Mouse (Mus musculus) left cerebral cortex, postnatal 14 days (tissue): ENCODE measurements at regions not wholly inside any gene's neighbourhood (a gene's known extent, or its start where the extent isn't known, plus 50 kb on each side); places are given as distances from the start of the nearest gene placed in this dataset.

Experiments
- DNase-seq, 2 experiments: peaks; one replicate each; pipeline ENCODE4 v3.0.0; 2021 to 2022; ENCODE audit warnings: low spot score in 2 of 2, mixed read lengths in 1 of 2
- intact Hi-C: fragments of 180-260 bp; cut with DNase I; formaldehyde crosslinking; loops from one replicate; pipeline ENCODE4 v1.15.1; 2025

- DNase-seq = no peak
- intact Hi-C loops = no loop called here
Measured at GRCm38 (mm10) chr10:44976815-44977214, 90.2 kb upstream of the Prep start.

- intact Hi-C loops = no loop called here
- no peak for DNase-seq
Measured at GRCm38 (mm10) chr10:44971911-44972310, 95.1 kb upstream of the Prep start.

GRCm38 (mm10) chr10:44959968-44960367 is 107.0 kb upstream of the Prep start:
- DNase-seq = no peak
- intact Hi-C loops = no loop called here

- peak in 1 of 2 experiments; percentile 17 for DNase-seq
- intact Hi-C loops = no loop called here
Measured at GRCm38 (mm10) chr10:44945205-44945725, 121.7 kb upstream of the Prep start.

GRCm38 (mm10) chr10:44939403-44939802 is 127.6 kb upstream of the Prep start:
- intact Hi-C loops = no loop called here
- no peak for DNase-seq

- intact Hi-C loops = no loop called here
- DNase-seq = no peak
Measured at GRCm38 (mm10) chr10:44936976-44937500, 130.0 kb upstream of the Prep start.

- no peak for DNase-seq
- intact Hi-C loops = no loop called here
Measured at GRCm38 (mm10) chr10:44930796-44931195, 136.2 kb upstream of the Prep start.

GRCm38 (mm10) chr10:44913751-44914388 is 153.1 kb upstream of the Prep start:
- intact Hi-C loops = no loop called here
- DNase-seq = no peak

- DNase-seq = no peak
- intact Hi-C loops = no loop called here
Measured at GRCm38 (mm10) chr10:44904520-44904919, 162.5 kb upstream of the Prep start.

GRCm38 (mm10) chr10:44901203-44901602 is 165.8 kb upstream of the Prep start:
- no peak for DNase-seq
- intact Hi-C loops = no loop called here

- intact Hi-C loops = no loop called here
- DNase-seq = no peak
Measured at GRCm38 (mm10) chr10:44892124-44892523, 174.9 kb upstream of the Prep start.

- peak in 1 of 2 experiments; percentile 3 for DNase-seq
- intact Hi-C loops = no loop called here
Measured at GRCm38 (mm10) chr10:44887081-44887683, 179.8 kb upstream of the Prep start.

GRCm38 (mm10) chr10:44881967-44882366 is 185.0 kb upstream of the Prep start:
- intact Hi-C loops = no loop called here
- DNase-seq = no peak

GRCm38 (mm10) chr10:44877076-44877663 is 189.8 kb upstream of the Prep start:
- intact Hi-C loops = no loop called here
- no peak for DNase-seq

GRCm38 (mm10) chr10:44873642-44874285 is 193.2 kb upstream of the Prep start:
- intact Hi-C loops = no loop called here
- DNase-seq = peak; percentile 19 to 45

GRCm38 (mm10) chr10:44864191-44864747 is 202.7 kb upstream of the Prep start:
- DNase-seq = no peak
- intact Hi-C loops = no loop called here

- no peak for DNase-seq
- intact Hi-C loops = no loop called here
Measured at GRCm38 (mm10) chr10:44862360-44862674, 204.7 kb upstream of the Prep start.

- no peak for DNase-seq
- intact Hi-C loops = no loop called here
Measured at GRCm38 (mm10) chr10:44861671-44862359, 205.2 kb upstream of the Prep start.

- intact Hi-C loops = no loop called here
- no peak for DNase-seq
Measured at GRCm38 (mm10) chr10:44857444-44857843, 209.6 kb upstream of the Prep start.
